Mouse (Mus musculus) B cell, adult 2 months (primary cell): Measurements from ENCODE around the gene Psme1.

Experiments used
- DNase-seq, 2 experiments: peaks; one replicate each; pipeline ENCODE4 v3.0.0; 2022

Gene Psme1

GRCm38 (mm10) chr14:55603271-55603632, 25.3 kb downstream of the Psme1 start, which contains the start of gene Irf9:
Irf9 (plus strand) TSS chr14:55603571.
- DNase-seq: no peak

GRCm38 (mm10) chr14:55603633-55604576, 26.0 kb downstream of the Psme1 start:
- DNase-seq: peak; percentile 93 to 94

- DNase-seq: peak in 1 of 2 experiments; percentile 15
Measured at GRCm38 (mm10) chr14:55604823-55605222, 26.9 kb downstream of the Psme1 start.

GRCm38 (mm10) chr14:55605743-55606459, 28.0 kb downstream of the Psme1 start:
- DNase-seq: no peak

GRCm38 (mm10) chr14:55608339-55608738, 30.4 kb downstream of the Psme1 start:
- no peak for DNase-seq

- DNase-seq: no peak
Measured at GRCm38 (mm10) chr14:55613346-55613745, 35.4 kb downstream of the Psme1 start.

GRCm38 (mm10) chr14:55614565-55615178, 36.7 kb downstream of the Psme1 start:
- DNase-seq: no peak

GRCm38 (mm10) chr14:55615876-55616275, 38.0 kb downstream of the Psme1 start:
- no peak for DNase-seq

GRCm38 (mm10) chr14:55616844-55617243, 38.9 kb downstream of the Psme1 start:
- DNase-seq: no peak

GRCm38 (mm10) chr14:55617822-55618221, 39.9 kb downstream of the Psme1 start, which contains the start of gene Rec8:
Rec8 (plus strand) TSS chr14:55618037.
- DNase-seq: peak in 1 of 2 experiments; percentile 5

GRCm38 (mm10) chr14:55618486-55619195, 40.7 kb downstream of the Psme1 start:
- peak in 1 of 2 experiments; percentile 6 for DNase-seq

GRCm38 (mm10) chr14:55628077-55628827, 50.3 kb downstream of the Psme1 start:
- no peak for DNase-seq

- peak; percentile 89 to 91 for DNase-seq
Measured at GRCm38 (mm10) chr14:55629312-55629711, 51.4 kb downstream of the Psme1 start.
